Mouse (Mus musculus): ENCODE data around the gene Ccl22. TPM values are rescaled to one million over a fixed set of nuclear protein-coding genes. Genes with fewer than 3 reads are reported as not detected.

Gene Ccl22
- total and polyA plus RNA-seq, 2 experiments, result 0.28 to 0.32 TPM

DNA sequence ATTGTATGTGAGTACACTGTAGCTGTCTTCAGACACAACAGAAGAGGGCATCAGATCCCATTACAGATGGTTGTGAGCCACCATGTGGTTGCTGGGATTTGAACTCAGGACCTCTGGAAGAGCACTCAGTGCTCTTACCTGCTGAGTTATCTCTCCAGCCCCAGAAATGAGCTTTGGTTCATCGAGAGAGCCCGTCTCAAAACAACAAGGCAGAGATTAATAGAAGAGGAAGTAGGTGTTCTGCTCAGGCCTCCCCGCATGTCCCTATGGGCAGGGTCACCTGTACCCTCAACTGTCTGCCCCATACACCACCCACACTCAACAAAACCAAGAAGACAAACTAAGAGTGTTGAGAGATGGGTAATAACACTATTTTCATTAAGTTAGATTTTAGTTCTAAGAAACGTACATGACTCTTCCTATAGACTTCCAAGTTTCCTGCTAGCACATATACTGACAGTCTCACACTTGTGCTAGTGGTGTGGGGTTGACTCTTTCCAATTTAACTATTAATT, 44.9 kb upstream of the Ccl22 start:
- no peak for DNase-seq (ENCODE audit: extremely low read depth, low read depth, low spot score)
- no peaks in the 10 kb centered on the region for H3K27me3 ChIP-seq (ENCODE audit: control insufficient read depth, insufficient read depth, low read length)
- H3K27ac ChIP-seq (replicated peaks; ENCODE audit: insufficient read depth, low read depth, low read length), result no peak overlapping the region
- H3K9ac ChIP-seq (ENCODE audit: low read depth, low read length), result no peak overlapping the region
- H3K36me3 ChIP-seq (ENCODE audit: control insufficient read depth, insufficient read depth, low read length), result no peaks in the 10 kb centered on the region
- 91% methylated on average over 4 of the region's 4 CpGs for WGBS
- peaks cover under 1% of the 10 kb centered on the region; the same call in 1 of the 2 replicates for H3K79me2 ChIP-seq (ENCODE audit: control insufficient read depth, insufficient read depth, low read length)
- H3K4me1 ChIP-seq (ENCODE audit: control insufficient read depth, insufficient read depth, low read length), result no peaks in the 10 kb centered on the region; the same call in 1 of the 2 replicates
- TF ChIP-seq CTCF (IDR thresholded peaks at IDR 0.05; ENCODE audit: low read depth, low read length), result no peak
- no peak for TF ChIP-seq POLR2A (IDR thresholded peaks at IDR 0.05; ENCODE audit: extremely low read depth, insufficient read depth, low read length)
- no peak overlapping the region for H3K4me3 ChIP-seq (ENCODE audit: insufficient read depth, low read depth, low read length)

- 63% methylated on average over 3 of the region's 3 CpGs for WGBS
- DNase-seq (ENCODE audit: extremely low read depth, low read depth, low spot score), result no peak
- H3K79me2 ChIP-seq (ENCODE audit: control insufficient read depth, insufficient read depth, low read length), result no peaks in the 10 kb centered on the region
- TF ChIP-seq POLR2A (IDR thresholded peaks at IDR 0.05; ENCODE audit: extremely low read depth, insufficient read depth, low read length) (no peak), CTCF (IDR thresholded peaks at IDR 0.05; ENCODE audit: low read depth, low read length) (no peak)
- no peak overlapping the region for H3K9ac ChIP-seq (ENCODE audit: low read depth, low read length)
- no peaks in the 10 kb centered on the region for H3K36me3 ChIP-seq (ENCODE audit: control insufficient read depth, insufficient read depth, low read length)
- no peaks in the 10 kb centered on the region; the same call in none of the 2 replicates for H3K4me1 ChIP-seq (ENCODE audit: control insufficient read depth, insufficient read depth, low read length)
- no peak overlapping the region for H3K4me3 ChIP-seq (ENCODE audit: insufficient read depth, low read depth, low read length)
- no peaks in the 10 kb centered on the region for H3K27me3 ChIP-seq (ENCODE audit: control insufficient read depth, insufficient read depth, low read length)
- no peak overlapping the region for H3K27ac ChIP-seq (replicated peaks; ENCODE audit: insufficient read depth, low read depth, low read length)
These were observed 43.2 kb upstream of the Ccl22 start for GRCm38 (mm10) chr8:94702156-94702555.

- no peak overlapping the region for H3K27ac ChIP-seq (replicated peaks; ENCODE audit: insufficient read depth, low read depth, low read length)
- DNase-seq (ENCODE audit: extremely low read depth, low read depth, low spot score), result peak; percentile 71
- under 1% methylated on average over 35 of the region's 35 CpGs for WGBS
- no peaks in the 10 kb centered on the region for H3K79me2 ChIP-seq (ENCODE audit: control insufficient read depth, insufficient read depth, low read length)
- TF ChIP-seq CTCF (IDR thresholded peaks at IDR 0.05; ENCODE audit: low read depth, low read length) (peak; percentile 98), POLR2A (IDR thresholded peaks at IDR 0.05; ENCODE audit: extremely low read depth, insufficient read depth, low read length) (no peak)
- H3K27me3 ChIP-seq (ENCODE audit: control insufficient read depth, insufficient read depth, low read length), result no peaks in the 10 kb centered on the region
- peak overlapping the region; percentile 60 for H3K4me3 ChIP-seq (ENCODE audit: insufficient read depth, low read depth, low read length)
- no peaks in the 10 kb centered on the region for H3K36me3 ChIP-seq (ENCODE audit: control insufficient read depth, insufficient read depth, low read length)
- peak overlapping the region; percentile 17; the same call in 1 of the 2 replicates for H3K9ac ChIP-seq (ENCODE audit: low read depth, low read length)
- no peaks in the 10 kb centered on the region; the same call in none of the 2 replicates for H3K4me1 ChIP-seq (ENCODE audit: control insufficient read depth, insufficient read depth, low read length)
These were observed 42.3 kb upstream of the Ccl22 start for GRCm38 (mm10) chr8:94702844-94703813.

DNA sequence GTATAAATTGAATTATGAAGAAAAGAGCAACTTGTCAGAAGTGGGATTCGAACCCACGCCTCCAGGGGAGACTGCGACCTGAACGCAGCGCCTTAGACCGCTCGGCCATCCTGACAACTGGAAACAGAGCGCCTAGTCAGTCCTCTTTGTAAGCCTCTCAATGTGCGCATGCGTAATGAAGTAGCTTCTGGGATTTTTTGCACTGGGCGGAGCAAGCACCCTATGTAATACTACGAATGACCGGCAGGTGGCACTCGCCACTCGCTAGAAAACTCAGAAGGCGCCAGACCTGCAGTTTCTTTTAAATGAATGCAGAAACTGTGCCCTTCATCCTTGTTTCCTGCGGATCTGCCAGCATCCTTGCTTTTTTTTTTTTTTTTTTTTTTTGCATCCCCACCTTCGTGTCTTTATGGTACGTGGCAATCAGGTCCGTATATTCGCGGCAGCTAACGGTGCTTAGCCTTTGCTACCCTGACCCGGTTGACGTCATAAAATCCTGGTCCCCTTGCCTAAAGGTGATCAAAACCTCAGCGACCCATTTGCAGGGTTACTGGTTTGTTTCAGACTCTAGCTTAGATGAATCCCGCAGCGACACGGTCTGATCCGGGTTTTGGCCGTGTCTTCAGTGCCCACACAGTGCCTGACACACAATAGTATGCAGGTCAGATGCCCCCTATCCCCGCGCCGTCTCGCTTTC, 41.3 kb upstream of the Ccl22 start:
- no peak overlapping the region for H3K9ac ChIP-seq (ENCODE audit: low read depth, low read length)
- 1% methylated on average over 35 of the region's 35 CpGs for whole genome bisulfite sequencing
- H3K4me1 ChIP-seq (ENCODE audit: control insufficient read depth, insufficient read depth, low read length), result no peaks in the 10 kb centered on the region; the same call in none of the 2 replicates
- no peaks in the 10 kb centered on the region for H3K79me2 ChIP-seq (ENCODE audit: control insufficient read depth, insufficient read depth, low read length)
- TF ChIP-seq POLR2A (IDR thresholded peaks at IDR 0.05; ENCODE audit: extremely low read depth, insufficient read depth, low read length), result no peak
- peak; percentile 87 for TF ChIP-seq CTCF (IDR thresholded peaks at IDR 0.05; ENCODE audit: low read depth, low read length)
- H3K4me3 ChIP-seq (ENCODE audit: insufficient read depth, low read depth, low read length), result peak overlapping the region; percentile 24
- peak; percentile 83 for DNase-seq (ENCODE audit: extremely low read depth, low read depth, low spot score)
- H3K27me3 ChIP-seq (ENCODE audit: control insufficient read depth, insufficient read depth, low read length), result no peaks in the 10 kb centered on the region
- H3K27ac ChIP-seq (replicated peaks; ENCODE audit: insufficient read depth, low read depth, low read length), result no peak overlapping the region
- H3K36me3 ChIP-seq (ENCODE audit: control insufficient read depth, insufficient read depth, low read length), result no peaks in the 10 kb centered on the region

GRCm38 (mm10) chr8:94704669-94704984, 40.8 kb upstream of the Ccl22 start:
- H3K36me3 ChIP-seq (ENCODE audit: control insufficient read depth, insufficient read depth, low read length), result no peaks in the 10 kb centered on the region
- H3K9ac ChIP-seq (ENCODE audit: low read depth, low read length), result no peak overlapping the region
- no peak overlapping the region for H3K27ac ChIP-seq (replicated peaks; ENCODE audit: insufficient read depth, low read depth, low read length)
- H3K4me1 ChIP-seq (ENCODE audit: control insufficient read depth, insufficient read depth, low read length), result no peaks in the 10 kb centered on the region; the same call in none of the 2 replicates
- WGBS, result 15% methylated on average over 9 of the region's 9 CpGs
- DNase-seq (ENCODE audit: extremely low read depth, low read depth, low spot score), result no peak
- H3K27me3 ChIP-seq (ENCODE audit: control insufficient read depth, insufficient read depth, low read length), result no peaks in the 10 kb centered on the region
- TF ChIP-seq POLR2A (IDR thresholded peaks at IDR 0.05; ENCODE audit: extremely low read depth, insufficient read depth, low read length), result no peak
- TF ChIP-seq CTCF (IDR thresholded peaks at IDR 0.05; ENCODE audit: low read depth, low read length), result no peak
- H3K79me2 ChIP-seq (ENCODE audit: control insufficient read depth, insufficient read depth, low read length), result no peaks in the 10 kb centered on the region
- no peak overlapping the region for H3K4me3 ChIP-seq (ENCODE audit: insufficient read depth, low read depth, low read length)

All from liver, adult 2 months (tissue).